ENCODE assay signal across 10 mouse cellular contexts in genomic region chr2:157048395-157049181, GRCm38 (mm10). TPM values are rescaled to one million over a fixed set of nuclear protein-coding genes. Genes with fewer than 3 reads are reported as not detected.
DNase-seq lines count a peak whose midpoint lies in the region; ATAC-seq and TF ChIP-seq lines count a peak whose summit lies in the region.
"Had no signal": no experiment of that assay in that cellular context is flagged by ENCODE, and none has a peak within 500 bp of the region (broad histone marks: within the 10 kb centered on the region; RNA-seq: fewer than 3 reads in every experiment).

No protein-coding gene starts in this region.

- DNase-seq in cerebellum, postnatal 4 days (ENCODE audit: low spot score in 2 of 2): no peak
- peak; percentile 58 for DNase-seq in testis, postnatal 14 days (ENCODE audit: low spot score)
- DNase-seq in testis, postnatal 10 days (ENCODE audit: low spot score): no peak
- DNase-seq in left cerebral cortex, postnatal 14 days (ENCODE audit: low spot score in 2 of 2): peak; percentile 83 to 89
- no peak for DNase-seq in natural killer cell, adult 2 months (ENCODE audit: low spot score in 2 of 2)
- no peak for DNase-seq in urinary bladder, adult 2 months (ENCODE audit: low spot score)
- no peak for DNase-seq in stomach, postnatal 0 days (ENCODE audit: low spot score)

- intact Hi-C loops in left cerebral cortex, postnatal 14 days (cut with DNase I): no loop called here

- no peak overlapping the region for H3K4me2 ChIP-seq in stomach, postnatal 0 days (replicated peaks; ENCODE audit: low read depth)
- H3K4me2 ChIP-seq: intestine, embryonic 15.5 days had no signal

- no peak for TF ChIP-seq CTCF in stomach, postnatal 0 days (IDR thresholded peaks at IDR 0.05; ENCODE audit: low read depth)

- H3K9me3 ChIP-seq in stomach, postnatal 0 days (ENCODE audit: control insufficient read depth, low read length): no peaks in the 10 kb centered on the region
- H3K9me3 ChIP-seq: intestine, embryonic 15.5 days had no signal

- H3K4me1 ChIP-seq in stomach, postnatal 0 days (replicated peaks; ENCODE audit: control insufficient read depth, insufficient read depth): no peaks in the 10 kb centered on the region
- H3K4me1 ChIP-seq: intestine, embryonic 15.5 days had no signal

- H3K36me3 ChIP-seq in stomach, postnatal 0 days (ENCODE audit: control insufficient read depth, insufficient read depth, low read length): peaks cover 14% of the 10 kb centered on the region

- H3K27ac ChIP-seq in stomach, postnatal 0 days (replicated peaks): no peak overlapping the region
- H3K27ac ChIP-seq: intestine, embryonic 15.5 days had no signal

- 81% methylated on average over 13 of the region's 13 CpGs for WGBS in stomach, postnatal 0 days

- peak; percentile 41 for ATAC-seq in cerebellum, adult (ENCODE audit: insufficient number of reproducible peaks, low FRiP score, low TSS enrichment)
- ATAC-seq in stomach, postnatal 0 days (ENCODE audit: low FRiP score, low TSS enrichment): no peak
- ATAC-seq: intestine, embryonic 15.5 days had no signal

- H3K4me3 ChIP-seq in stomach, postnatal 0 days (ENCODE audit: low read depth, low read length): no peak overlapping the region
- H3K4me3 ChIP-seq: intestine, embryonic 15.5 days had no signal

- H3K27me3 ChIP-seq in stomach, postnatal 0 days (ENCODE audit: control insufficient read depth, insufficient read depth, low read length): no peaks in the 10 kb centered on the region
- H3K27me3 ChIP-seq: intestine, embryonic 15.5 days had no signal

- TF ChIP-seq EP300 in stomach, postnatal 0 days (optimal IDR thresholded peaks at IDR 0.05): no peak

- H3K9ac ChIP-seq in stomach, postnatal 0 days (ENCODE audit: low read length): no peak overlapping the region
- H3K9ac ChIP-seq: intestine, embryonic 15.5 days had no signal

RNA-seq across cellular contexts. Expression of gene Soga1, which starts 30.5 kb away (rescaled TPM):
- 10 to 100 TPM; 38.8 to 41.1 TPM for total RNA-seq in left cerebral cortex, postnatal 14 days (2021)
- 3.0 and 7.1 TPM in 2 replicates for polyA plus RNA-seq in urinary bladder, adult 2 months (2012; rRNA removed)
- 0.65 and 0.86 TPM in 2 replicates for polyA plus RNA-seq in stomach, postnatal 0 days (2015; fragmentation: Nextera tagmentation; extraction: Ambion mirVana)

RNA-seq across cellular contexts. Expression of gene Tldc2, which starts 38.3 kb away (rescaled TPM):
- total RNA-seq in left cerebral cortex, postnatal 14 days (2021): not detected
- 0.19 TPM in 1 of 2 replicates, not detected in the other for polyA plus RNA-seq in urinary bladder, adult 2 months (2012; rRNA removed)
- not detected in 2 replicates for polyA plus RNA-seq in stomach, postnatal 0 days (2015; fragmentation: Nextera tagmentation; extraction: Ambion mirVana)
- polyA plus RNA-seq: intestine, embryonic 15.5 days; liver, embryonic 16.5 days had no signal

RNA-seq across cellular contexts. Expression of gene Dsn1, which starts 41.6 kb away (rescaled TPM):
- 1 to 10 TPM; 5.2 to 5.5 TPM for total RNA-seq in left cerebral cortex, postnatal 14 days (2021)
- 5.7 and 6.6 TPM in 2 replicates for polyA plus RNA-seq in urinary bladder, adult 2 months (2012; rRNA removed)
- polyA plus RNA-seq in stomach, postnatal 0 days (2015; fragmentation: Nextera tagmentation; extraction: Ambion mirVana): 7.9 and 8.6 TPM in 2 replicates

RNA-seq across cellular contexts. Expression of gene Ndrg3, which starts 56.7 kb away (rescaled TPM):
- 100 to 1,000 TPM; 569 to 619 TPM for total RNA-seq in left cerebral cortex, postnatal 14 days (2021)
- 37.0 and 42.9 TPM in 2 replicates for polyA plus RNA-seq in urinary bladder, adult 2 months (2012; rRNA removed)
- polyA plus RNA-seq in stomach, postnatal 0 days (2015; fragmentation: Nextera tagmentation; extraction: Ambion mirVana): 21.1 and 22.4 TPM in 2 replicates

Comparison
In these comparisons a context has a peak if more than half of its experiments do, and no peak if none do; other contexts are left out.
1. DNase-seq: peak in testis, postnatal 14 days (single experiment) and left cerebral cortex, postnatal 14 days (2 of 2); none in cerebellum, postnatal 4 days (0 of 2), testis, postnatal 10 days (single experiment), natural killer cell, adult 2 months (0 of 2), urinary bladder, adult 2 months (single experiment) and stomach, postnatal 0 days (single experiment).